Mouse (Mus musculus) frontal cortex, postnatal 14 days (tissue): ENCODE measurements around the gene Slc12a8.

ENCODE experiments used
- DNase-seq, 2 experiments: peaks; one replicate each; pipeline ENCODE4 v3.0.0; 2022; ENCODE audit warnings: low spot score in 2 of 2

Gene Slc12a8

GRCm38 (mm10) chr16:33582495-33582894 lies 65.4 kb downstream of the Slc12a8 start:
- DNase-seq: no peak

DNA sequence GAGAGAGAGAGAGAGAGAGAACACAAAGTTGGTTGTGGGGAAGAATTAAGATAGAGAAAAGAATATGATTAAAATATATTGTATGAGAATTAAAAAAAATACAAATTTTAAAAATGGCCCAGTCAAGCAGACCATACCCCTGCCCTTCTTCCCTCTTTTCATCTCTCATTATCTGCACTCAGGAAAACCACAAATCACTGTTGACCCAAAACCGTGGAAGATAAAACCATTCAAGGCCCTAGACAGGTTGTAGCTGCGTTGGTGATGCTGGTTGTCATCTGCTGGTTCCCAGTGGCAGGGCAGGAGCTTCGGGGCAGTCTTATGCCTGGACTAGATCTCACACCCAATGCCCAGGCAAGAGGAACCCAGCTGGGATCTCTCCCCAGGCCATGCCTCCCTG lies 66.2 kb downstream of the Slc12a8 start:
- DNase-seq: no peak

GRCm38 (mm10) chr16:33583881-33584454 lies 66.8 kb downstream of the Slc12a8 start:
- DNase-seq: no peak

GRCm38 (mm10) chr16:33584455-33585082 lies 67.4 kb downstream of the Slc12a8 start:
- DNase-seq: no peak

- DNase-seq: no peak
Measured at GRCm38 (mm10) chr16:33585083-33585460, 67.9 kb downstream of the Slc12a8 start.

DNA sequence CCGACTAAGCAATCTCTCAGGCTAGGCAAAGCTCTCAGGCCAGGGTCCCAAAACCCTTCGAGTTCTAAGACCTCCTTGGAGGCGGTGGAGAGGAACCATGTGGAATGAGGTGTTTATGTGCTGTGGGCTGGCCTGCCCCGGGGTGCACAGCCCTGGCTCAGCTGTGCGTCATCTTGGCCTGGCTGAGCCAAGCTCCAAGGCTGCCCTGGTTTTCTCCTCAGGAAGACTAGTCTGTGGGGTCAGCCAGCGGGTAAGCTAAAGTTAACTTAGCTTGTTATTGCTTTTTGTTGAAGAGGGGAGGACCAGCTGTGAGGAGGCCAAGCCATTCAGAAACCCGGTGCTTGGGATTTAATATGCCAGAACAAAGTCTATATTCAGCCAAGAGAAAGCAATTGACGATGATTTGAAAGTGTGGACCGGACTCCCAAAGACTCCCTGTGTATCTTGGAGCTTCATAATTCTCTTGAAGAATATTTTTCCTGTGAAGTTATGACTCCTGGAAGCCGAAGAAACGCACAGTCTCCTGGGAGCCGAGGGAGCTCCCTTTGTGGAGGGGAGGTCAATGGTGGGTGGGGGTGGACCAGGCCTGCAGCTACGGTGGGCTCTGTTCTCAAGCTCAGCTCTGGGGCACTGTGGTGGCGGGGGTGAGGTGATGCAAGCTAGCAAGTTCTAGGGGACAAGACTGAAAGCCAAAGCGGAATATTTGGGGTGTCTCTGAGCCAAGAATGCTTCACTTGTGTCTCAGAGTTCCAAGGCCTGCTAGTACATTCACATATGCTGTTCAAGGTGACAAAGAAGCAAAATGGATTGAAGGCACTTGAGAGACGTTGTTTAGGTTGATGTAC lies 70.4 kb downstream of the Slc12a8 start:
- DNase-seq: no peak

- no peak for DNase-seq
Measured at GRCm38 (mm10) chr16:33588845-33589244, 71.7 kb downstream of the Slc12a8 start.

DNA sequence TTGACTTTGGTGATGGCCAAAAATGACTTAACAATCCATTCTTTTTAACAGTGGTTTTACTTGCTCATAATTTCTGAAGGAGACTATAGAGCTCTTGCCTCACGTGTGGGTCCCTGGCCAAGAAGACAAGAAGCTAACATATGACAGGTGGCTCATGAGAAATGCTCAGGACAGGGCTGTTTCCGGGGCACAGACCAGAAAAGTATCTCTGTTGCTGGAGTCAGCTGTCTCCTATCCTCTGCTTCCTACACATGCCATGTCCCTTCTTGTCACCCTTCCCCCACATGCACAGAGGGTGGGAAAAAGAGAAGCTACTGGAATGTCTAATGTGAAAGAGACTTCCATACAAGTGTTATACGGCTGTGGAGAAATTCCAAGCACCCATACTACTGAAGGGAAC lies 73.3 kb downstream of the Slc12a8 start:
- no peak for DNase-seq

DNA sequence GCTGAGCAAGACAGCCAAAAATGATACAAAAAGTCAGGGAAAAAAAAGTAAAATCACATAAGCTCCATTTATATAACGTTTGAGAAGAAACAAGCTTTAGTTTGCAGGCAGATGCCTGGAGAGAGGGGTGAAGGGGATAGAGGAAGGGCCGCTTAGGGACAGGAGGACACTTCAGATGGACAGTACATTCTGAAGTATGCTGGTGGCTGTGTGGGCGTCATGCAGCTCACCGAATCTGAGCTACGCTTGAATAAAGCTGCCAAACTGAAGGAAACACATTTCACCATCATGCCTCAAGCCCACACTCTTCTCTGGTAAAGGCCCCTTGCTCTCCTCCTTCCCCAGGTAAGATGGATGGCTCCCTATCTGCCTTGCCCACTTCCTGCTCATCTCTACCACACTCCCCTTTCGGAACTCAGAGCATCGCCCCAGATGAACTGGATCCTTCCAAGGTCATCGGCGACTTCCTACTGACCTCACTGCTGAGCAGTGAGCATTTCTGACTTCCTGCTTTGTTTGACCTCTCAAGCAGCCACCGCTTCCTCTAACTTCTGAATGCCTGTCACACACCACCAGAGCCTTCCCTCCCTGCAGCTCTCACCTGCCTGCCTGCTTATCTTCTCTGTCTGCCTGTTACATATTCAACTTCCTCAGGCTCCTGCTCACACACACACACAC lies 74.4 kb downstream of the Slc12a8 start:
- no peak for DNase-seq

DNA sequence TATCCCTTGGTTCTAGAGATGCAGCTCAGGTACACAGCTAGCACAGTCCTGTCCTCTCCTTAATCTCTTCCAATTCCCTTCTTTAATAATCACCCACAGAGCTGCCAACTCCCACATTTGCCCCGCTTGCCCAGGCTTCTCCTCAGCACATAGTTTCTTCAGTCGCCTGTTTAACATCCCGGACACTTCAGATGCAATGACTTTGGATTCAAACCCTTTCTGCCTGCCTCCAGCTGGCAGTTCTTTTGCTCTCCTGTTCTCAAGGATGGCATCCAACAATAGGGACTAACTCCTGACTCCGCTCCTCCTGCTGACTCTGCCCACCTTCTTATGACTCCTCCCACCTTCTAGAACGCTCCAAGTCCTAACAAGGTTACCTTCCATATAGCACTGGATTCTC lies 75.2 kb downstream of the Slc12a8 start:
- DNase-seq: no peak

DNA sequence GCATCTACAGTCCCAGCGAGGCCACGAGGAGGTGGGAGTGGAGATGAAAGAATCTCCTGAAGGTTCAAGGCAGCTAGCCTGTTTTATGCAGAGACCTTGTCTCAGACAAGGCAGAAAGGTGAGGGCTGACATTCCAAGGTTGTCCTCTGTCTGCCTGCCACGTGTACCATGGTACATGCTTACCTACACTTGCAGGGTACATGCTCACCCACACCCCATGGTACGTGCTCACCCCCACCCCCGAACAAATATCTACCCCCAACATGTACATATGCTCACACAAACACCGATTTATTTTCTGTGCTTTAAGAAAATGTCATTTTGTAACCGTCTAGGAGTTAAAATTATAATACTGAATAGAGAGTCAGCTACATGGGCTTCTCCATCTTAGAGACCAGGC lies 76.3 kb downstream of the Slc12a8 start:
- DNase-seq: no peak

DNA sequence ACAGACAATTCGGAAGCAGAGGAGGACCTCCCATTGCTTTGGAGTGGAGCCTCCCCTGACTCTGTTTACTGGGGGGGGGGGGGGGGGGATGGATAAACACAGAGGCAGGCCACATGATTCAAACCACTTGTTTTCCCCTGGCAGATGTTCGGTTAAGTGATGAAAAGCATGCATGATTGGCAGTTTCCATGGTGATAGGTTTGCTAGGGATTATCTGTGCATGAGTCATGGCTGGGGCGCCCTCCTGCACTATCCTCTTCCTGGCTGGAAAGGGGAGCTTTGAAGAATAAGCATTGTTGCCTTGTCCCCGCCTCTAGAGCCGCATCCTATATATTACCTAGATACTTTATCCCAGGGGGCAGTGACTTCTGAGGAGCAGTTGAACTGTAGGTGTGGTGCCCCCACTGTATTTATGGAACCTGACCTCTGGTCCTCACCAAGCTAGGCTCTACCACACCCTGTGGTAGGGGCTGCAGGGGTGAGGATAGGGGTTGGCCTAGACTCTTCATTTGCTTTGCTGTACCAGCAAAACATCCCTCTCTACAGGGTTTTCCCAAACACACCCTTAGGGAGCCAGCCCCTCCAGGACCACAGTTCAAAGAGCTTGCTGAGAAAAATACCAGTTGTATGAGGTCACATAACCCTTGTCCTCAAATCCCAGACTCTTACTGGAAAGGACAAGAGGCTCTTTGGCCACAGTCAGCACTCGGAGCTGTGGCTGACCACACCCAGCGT lies 77.1 kb downstream of the Slc12a8 start:
- DNase-seq: no peak

- DNase-seq: no peak
Measured at GRCm38 (mm10) chr16:33595235-33595769, 78.2 kb downstream of the Slc12a8 start.

GRCm38 (mm10) chr16:33596213-33596612 lies 79.1 kb downstream of the Slc12a8 start:
- DNase-seq: no peak

DNA sequence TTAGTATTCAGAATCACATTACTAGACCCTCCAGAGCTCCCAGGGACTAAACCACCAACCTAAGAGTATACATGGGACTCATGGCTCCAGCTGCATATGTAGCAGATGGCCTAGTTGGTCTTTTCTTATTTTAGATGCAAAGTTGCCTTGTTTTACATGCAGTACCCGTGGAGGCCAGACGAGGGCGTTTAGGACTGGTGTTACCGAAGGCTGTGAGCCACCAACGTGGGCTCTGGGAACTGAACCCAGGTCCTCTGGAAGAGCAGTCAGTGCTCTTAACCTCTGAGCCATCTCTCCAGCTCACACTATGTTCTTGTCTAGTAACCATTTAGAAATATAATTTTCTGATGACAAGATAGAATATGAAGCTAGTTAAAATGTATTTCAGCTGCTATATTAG lies 83.1 kb downstream of the Slc12a8 start:
- no peak for DNase-seq

DNA sequence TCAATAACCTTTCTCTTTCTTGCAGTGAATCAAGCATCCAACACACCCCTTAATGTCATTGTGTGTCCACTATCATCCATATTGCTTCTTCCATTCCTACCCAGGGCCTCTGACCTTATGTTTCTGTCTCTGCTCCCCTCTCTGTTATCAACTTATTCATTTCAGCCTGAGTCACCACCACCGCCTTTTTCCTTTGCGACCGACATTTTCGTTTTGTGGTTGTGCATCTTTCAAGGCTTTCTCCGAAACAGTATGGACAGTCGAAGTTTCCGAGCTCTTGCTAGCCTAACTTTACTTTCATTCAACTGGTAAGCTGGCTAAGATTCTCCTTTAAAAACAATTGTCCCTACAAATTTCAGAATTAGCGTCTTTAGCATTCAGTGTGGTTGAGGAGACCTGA lies 84.2 kb downstream of the Slc12a8 start:
- no peak for DNase-seq

DNA sequence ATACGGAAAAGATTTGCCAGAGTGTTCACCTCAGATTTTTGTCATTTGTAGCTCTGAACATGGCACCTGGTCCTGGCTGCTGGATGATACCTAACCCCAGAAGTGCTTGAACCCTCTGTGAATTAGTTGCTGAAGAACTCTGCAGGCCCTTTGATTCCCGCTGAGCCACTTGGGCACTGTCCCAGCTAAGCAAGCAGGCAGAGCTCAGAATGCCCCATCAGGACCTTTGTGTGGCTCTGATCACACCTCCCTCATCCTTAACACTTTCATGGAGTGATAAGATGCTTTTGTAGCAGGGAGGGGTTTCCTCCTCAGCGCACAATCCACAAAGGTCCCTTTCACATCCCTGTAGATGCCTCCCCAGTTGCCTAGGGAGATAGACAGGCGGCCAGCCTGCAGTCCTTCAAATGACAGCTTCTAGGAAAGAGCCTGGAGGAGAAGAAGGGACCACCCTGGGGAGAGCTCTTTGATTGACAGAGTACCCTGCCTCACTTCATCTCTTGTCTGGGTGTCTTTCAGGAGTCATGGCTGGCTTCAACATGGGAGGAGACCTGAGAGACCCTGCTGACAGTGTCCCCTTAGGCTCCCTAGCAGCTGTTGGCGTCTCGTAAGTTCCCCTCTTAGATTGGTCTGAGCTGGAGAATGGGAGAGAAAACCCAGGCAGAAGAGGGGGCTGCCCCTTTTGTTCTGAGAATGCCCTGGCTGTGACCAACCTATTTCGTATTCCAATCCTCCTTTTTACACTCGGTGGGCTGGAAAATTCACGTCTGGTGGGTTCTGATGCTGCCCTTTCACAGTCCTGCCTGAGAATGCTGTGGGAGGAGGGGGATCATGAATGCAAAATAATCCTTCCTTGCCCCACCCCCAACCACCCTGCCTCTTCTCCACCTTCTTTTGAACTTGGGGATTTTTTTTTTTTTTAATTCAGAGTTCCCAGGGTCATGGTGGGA lies 88.8 kb downstream of the Slc12a8 start:
- no peak for DNase-seq

DNA sequence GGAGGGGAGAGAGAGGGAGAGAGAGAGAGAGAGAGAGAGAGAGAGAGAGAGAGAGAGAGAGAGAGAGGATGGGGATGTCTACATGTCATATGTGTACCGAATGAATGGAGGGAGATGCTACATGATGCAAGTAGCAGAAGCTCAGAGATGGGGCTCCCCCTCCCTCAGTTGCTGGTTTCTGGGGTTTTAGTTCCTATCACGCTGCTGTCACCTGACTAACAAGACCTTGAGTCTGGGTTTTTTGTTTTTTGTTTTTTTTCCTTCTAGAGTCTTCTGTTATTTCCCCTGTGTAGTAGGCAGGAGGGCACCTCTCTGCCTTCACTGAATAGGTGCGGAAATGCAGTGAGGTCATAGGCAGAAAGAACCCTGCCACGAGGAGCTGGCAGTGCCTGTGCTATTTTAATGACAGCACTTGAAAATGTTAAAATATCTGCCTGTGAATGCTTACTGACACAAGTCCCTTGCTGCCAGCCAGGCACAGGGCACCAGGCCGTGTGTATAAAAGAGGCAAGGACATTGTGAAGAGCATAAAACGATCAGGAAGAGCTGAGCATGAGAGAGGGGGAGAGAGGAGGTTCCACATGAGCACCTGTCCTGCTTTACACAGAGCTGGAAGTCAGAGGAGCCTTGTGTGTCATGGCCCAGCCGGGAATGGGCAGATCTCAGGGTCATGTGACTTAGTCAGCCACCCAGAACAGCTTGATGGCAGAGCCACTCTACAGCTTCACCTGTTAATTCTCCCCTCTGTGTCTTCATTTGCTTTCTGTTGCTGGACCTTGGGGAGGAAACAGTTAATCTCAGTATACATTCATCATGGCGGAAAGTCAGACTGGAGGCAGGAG lies 89.8 kb downstream of the Slc12a8 start:
- no peak for DNase-seq

- DNase-seq: no peak
Measured at GRCm38 (mm10) chr16:33609554-33609953, 92.4 kb downstream of the Slc12a8 start.
